Mouse (Mus musculus): Measurements from ENCODE around the gene Creb3l4. TPM values are rescaled to one million over a fixed set of nuclear protein-coding genes. Genes with fewer than 3 reads are reported as not detected.
A peak's percentile ranks its signal among the peaks of the same experiment; 100 is the strongest.

Creb3l4 gene
- polyA plus RNA-seq, 1 experiment from 2014 or later = 0.15 TPM

- WGBS (ENCODE audit: insufficient replicate concordance) = 92% methylated on average over 22 of the region's 22 CpGs
- no peaks in the 10 kb centered on the region for H3K9me3 ChIP-seq (ENCODE audit: low read length)
- ATAC-seq = no peak
- H3K27me3 ChIP-seq (ENCODE audit: insufficient read depth, low read length) = no peaks in the 10 kb centered on the region
- no peak overlapping the region for H3K9ac ChIP-seq (replicated peaks)
- H3K4me3 ChIP-seq (ENCODE audit: low read depth, low read length) = no peak overlapping the region
- H3K36me3 ChIP-seq (replicated peaks; ENCODE audit: insufficient read depth, low read length) = peaks cover 49% of the 10 kb centered on the region
- TF ChIP-seq CTCF (IDR thresholded peaks at IDR 0.05; ENCODE audit: low read depth) (no peak), EP300 (IDR thresholded peaks at IDR 0.05; ENCODE audit: low read depth) (no peak)
- DNase-seq = no peak
- H3K4me2 ChIP-seq (ENCODE audit: low read depth, low read length) = no peak overlapping the region
- no peak overlapping the region for H3K27ac ChIP-seq (ENCODE audit: low read depth)
- H3K4me1 ChIP-seq (ENCODE audit: insufficient read depth) = no peaks in the 10 kb centered on the region
Observed at GRCm38 (mm10) chr3:90273855-90274254, 30.5 kb upstream of the Creb3l4 start.

DNA sequence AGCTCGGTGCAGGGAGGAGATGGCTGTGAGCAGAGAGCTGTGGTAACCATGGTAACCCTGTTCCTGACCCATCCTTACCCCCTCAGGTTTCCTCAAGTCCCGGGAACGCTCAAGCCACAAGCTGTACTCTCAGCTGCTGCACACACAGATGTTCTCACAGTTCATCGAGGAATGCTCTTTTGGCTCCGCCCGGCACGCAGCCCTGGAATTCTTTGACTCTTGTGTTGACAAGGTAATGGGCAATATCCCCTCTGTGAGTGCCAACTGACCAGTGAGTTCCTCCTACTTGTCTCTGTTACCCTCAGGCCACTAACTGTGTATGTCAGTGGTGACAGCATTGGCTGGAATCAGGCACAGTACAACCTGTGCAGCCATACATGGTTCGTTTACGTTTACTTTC lies 28.9 kb upstream of the Creb3l4 start:
- no peak overlapping the region for H3K4me2 ChIP-seq (ENCODE audit: low read depth, low read length)
- H3K4me1 ChIP-seq (ENCODE audit: insufficient read depth) = peaks cover 10% of the 10 kb centered on the region
- TF ChIP-seq CTCF (IDR thresholded peaks at IDR 0.05; ENCODE audit: low read depth) = no peak
- TF ChIP-seq EP300 (IDR thresholded peaks at IDR 0.05; ENCODE audit: low read depth) = no peak
- peaks cover 43% of the 10 kb centered on the region for H3K36me3 ChIP-seq (replicated peaks; ENCODE audit: insufficient read depth, low read length)
- ATAC-seq (no peak), DNase-seq (no peak)
- H3K27ac ChIP-seq (ENCODE audit: low read depth) = no peak overlapping the region
- H3K27me3 ChIP-seq (ENCODE audit: insufficient read depth, low read length) = no peaks in the 10 kb centered on the region
- no peak overlapping the region for H3K4me3 ChIP-seq (ENCODE audit: low read depth, low read length)
- no peak overlapping the region for H3K9ac ChIP-seq (replicated peaks)
- 86% methylated on average over 9 of the region's 9 CpGs for WGBS (ENCODE audit: insufficient replicate concordance)
- H3K9me3 ChIP-seq (ENCODE audit: low read length) = no peaks in the 10 kb centered on the region

DNA sequence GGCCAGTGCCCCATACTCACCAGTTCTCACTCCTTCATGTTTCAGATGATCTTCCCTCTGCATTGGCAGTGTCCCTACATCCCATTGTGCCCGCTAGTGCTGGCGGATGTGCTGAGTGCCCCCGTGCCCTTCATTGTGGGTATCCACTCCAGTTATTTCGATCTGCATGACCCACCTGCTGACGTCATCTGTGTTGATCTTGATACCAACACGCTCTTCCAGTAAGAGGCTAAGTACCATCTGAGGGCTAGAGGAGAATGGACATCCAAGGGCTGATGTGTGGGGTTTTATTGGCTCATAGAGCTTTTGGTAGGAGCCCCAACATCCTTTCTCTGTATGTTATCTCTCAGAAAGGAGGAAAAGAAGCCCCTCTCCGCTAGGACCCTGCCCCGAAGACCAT lies 27.5 kb upstream of the Creb3l4 start:
- TF ChIP-seq CTCF (IDR thresholded peaks at IDR 0.05; ENCODE audit: low read depth) (no peak), EP300 (IDR thresholded peaks at IDR 0.05; ENCODE audit: low read depth) (no peak)
- no peaks in the 10 kb centered on the region for H3K9me3 ChIP-seq (ENCODE audit: low read length)
- no peak overlapping the region for H3K27ac ChIP-seq (ENCODE audit: low read depth)
- no peak for DNase-seq
- H3K36me3 ChIP-seq (replicated peaks; ENCODE audit: insufficient read depth, low read length) = peaks cover 35% of the 10 kb centered on the region
- no peak overlapping the region for H3K4me2 ChIP-seq (ENCODE audit: low read depth, low read length)
- WGBS (ENCODE audit: insufficient replicate concordance) = 82% methylated on average over 8 of the region's 8 CpGs
- H3K4me3 ChIP-seq (ENCODE audit: low read depth, low read length) = no peak overlapping the region
- peaks cover 19% of the 10 kb centered on the region for H3K4me1 ChIP-seq (ENCODE audit: insufficient read depth)
- no peak overlapping the region for H3K9ac ChIP-seq (replicated peaks)
- ATAC-seq = no peak
- H3K27me3 ChIP-seq (ENCODE audit: insufficient read depth, low read length) = no peaks in the 10 kb centered on the region

GRCm38 (mm10) chr3:90268971-90269370 lies 25.7 kb upstream of the Creb3l4 start:
- Histone ChIP-seq H3K4me2 (ENCODE audit: low read depth, low read length) (no peak overlapping the region), H3K4me3 (ENCODE audit: low read depth, low read length) (no peak overlapping the region), H3K9ac (replicated peaks) (no peak overlapping the region), H3K27me3 (ENCODE audit: insufficient read depth, low read length) (no peaks in the 10 kb centered on the region), H3K27ac (ENCODE audit: low read depth) (no peak overlapping the region), H3K4me1 (ENCODE audit: insufficient read depth) (peaks cover 27% of the 10 kb centered on the region), H3K36me3 (replicated peaks; ENCODE audit: insufficient read depth, low read length) (peaks cover 27% of the 10 kb centered on the region), H3K9me3 (ENCODE audit: low read length) (no peaks in the 10 kb centered on the region)
- ATAC-seq (no peak), DNase-seq (no peak)
- TF ChIP-seq CTCF (IDR thresholded peaks at IDR 0.05; ENCODE audit: low read depth) = no peak
- TF ChIP-seq EP300 (IDR thresholded peaks at IDR 0.05; ENCODE audit: low read depth) = no peak
- WGBS (ENCODE audit: insufficient replicate concordance) = 90% methylated on average over 16 of the region's 16 CpGs

DNA sequence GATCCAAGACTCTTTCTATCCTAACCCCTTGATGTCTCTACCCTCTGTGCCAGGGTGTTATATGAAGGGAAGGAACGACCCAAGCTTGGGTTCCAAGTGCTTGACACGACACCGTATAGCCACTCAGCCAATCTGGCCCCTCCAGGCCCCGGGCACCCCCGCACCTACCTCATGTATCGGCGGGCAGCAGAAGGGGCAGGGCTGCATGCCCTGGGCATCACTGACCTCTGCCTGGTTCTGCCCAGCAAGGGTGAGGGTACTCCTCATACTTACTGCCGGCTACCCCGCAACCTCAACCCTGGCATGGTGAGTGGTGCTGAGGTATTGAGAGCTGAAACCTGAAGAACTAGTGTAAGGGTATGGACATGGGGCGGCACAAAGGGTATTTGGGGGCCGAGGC lies 24.9 kb upstream of the Creb3l4 start:
- H3K4me3 ChIP-seq (ENCODE audit: low read depth, low read length) = no peak overlapping the region
- no peak overlapping the region for H3K27ac ChIP-seq (ENCODE audit: low read depth)
- peaks cover 28% of the 10 kb centered on the region for H3K36me3 ChIP-seq (replicated peaks; ENCODE audit: insufficient read depth, low read length)
- no peaks in the 10 kb centered on the region for H3K9me3 ChIP-seq (ENCODE audit: low read length)
- TF ChIP-seq EP300 (IDR thresholded peaks at IDR 0.05; ENCODE audit: low read depth) = no peak
- TF ChIP-seq CTCF (IDR thresholded peaks at IDR 0.05; ENCODE audit: low read depth) = no peak
- no peak overlapping the region for H3K4me2 ChIP-seq (ENCODE audit: low read depth, low read length)
- no peak overlapping the region for H3K9ac ChIP-seq (replicated peaks)
- ATAC-seq = no peak
- peaks cover 27% of the 10 kb centered on the region for H3K4me1 ChIP-seq (ENCODE audit: insufficient read depth)
- H3K27me3 ChIP-seq (ENCODE audit: insufficient read depth, low read length) = no peaks in the 10 kb centered on the region
- no peak for DNase-seq
- 89% methylated on average over 11 of the region's 11 CpGs for WGBS (ENCODE audit: insufficient replicate concordance)

DNA sequence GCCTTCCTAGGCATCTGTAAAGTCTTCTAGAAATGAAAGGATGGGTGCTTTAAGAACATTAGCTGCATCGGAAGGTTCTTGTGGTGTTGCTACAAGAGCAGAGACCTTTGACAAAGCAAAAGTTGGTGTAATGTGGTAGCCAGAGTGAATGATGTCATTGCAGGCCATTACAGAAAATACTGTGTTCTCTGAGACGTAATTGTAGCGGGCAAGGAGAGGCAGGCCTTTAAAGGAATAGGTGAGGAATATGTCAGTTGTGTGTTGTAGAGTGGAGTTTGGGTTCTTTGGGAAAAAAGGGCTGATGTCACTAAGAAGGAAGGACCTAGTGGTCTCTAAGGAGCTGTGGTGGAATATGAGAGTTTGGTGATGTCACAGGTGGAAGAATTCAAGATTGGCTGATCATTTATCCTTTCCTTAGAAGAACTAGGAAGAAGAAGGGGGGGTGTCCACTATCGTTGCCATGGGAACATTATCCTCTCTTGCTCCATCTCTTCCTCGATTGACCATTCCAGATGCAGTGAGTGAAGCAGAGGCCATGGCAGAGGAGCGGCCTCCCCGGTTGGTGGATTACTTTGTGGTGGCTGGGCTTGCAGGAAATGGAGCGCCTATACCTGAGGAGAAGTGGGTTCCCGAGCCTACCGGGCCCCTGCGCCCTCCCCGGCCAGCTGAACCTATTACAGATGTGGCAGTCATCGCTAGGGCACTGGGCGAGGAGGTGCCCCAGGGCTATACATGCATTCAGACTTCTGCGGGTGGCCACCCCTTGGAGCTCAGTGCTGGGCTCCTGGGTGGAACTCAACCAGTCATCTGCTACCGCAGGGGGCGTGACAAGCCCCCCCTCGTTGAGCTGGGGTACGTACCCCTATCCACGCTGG lies 23.8 kb upstream of the Creb3l4 start:
- H3K9me3 ChIP-seq (ENCODE audit: low read length) = no peaks in the 10 kb centered on the region
- TF ChIP-seq EP300 (IDR thresholded peaks at IDR 0.05; ENCODE audit: low read depth) = no peak
- no peak for TF ChIP-seq CTCF (IDR thresholded peaks at IDR 0.05; ENCODE audit: low read depth)
- H3K4me3 ChIP-seq (ENCODE audit: low read depth, low read length) = peak overlapping the region; percentile 76
- no peak for DNase-seq
- H3K27ac ChIP-seq (ENCODE audit: low read depth) = peak overlapping the region; percentile 98
- H3K27me3 ChIP-seq (ENCODE audit: insufficient read depth, low read length) = no peaks in the 10 kb centered on the region
- peak overlapping the region; percentile 81 for H3K9ac ChIP-seq (replicated peaks)
- H3K4me1 ChIP-seq (ENCODE audit: insufficient read depth) = peaks cover 27% of the 10 kb centered on the region
- peak overlapping the region; percentile 87 for H3K4me2 ChIP-seq (ENCODE audit: low read depth, low read length)
- 71% methylated on average over 20 of the region's 20 CpGs for WGBS (ENCODE audit: insufficient replicate concordance)
- peaks cover 34% of the 10 kb centered on the region for H3K36me3 ChIP-seq (replicated peaks; ENCODE audit: insufficient read depth, low read length)
- ATAC-seq = no peak

All from liver, postnatal 0 days (tissue).